Mouse (Mus musculus) left cerebral cortex, postnatal 14 days (tissue): ENCODE data around the gene Grin2c. TPM values are rescaled to one million over a fixed set of nuclear protein-coding genes. Genes with fewer than 3 reads are reported as not detected.

ENCODE experiments used
- DNase-seq, 2 experiments: peaks; one replicate each; pipeline ENCODE4 v3.0.0; 2021 to 2022; ENCODE audit warnings: low spot score in 2 of 2, mixed read lengths in 1 of 2
- intact Hi-C: fragments of 180-260 bp; cut with DNase I; formaldehyde crosslinking; loops from one replicate; pipeline ENCODE4 v1.15.1; 2025
- microRNA-seq, 2 experiments: library from miRNA; unstranded; fragments of <30 nt; microRNA quantifications; one replicate each; pipeline ENCODE4 v1.2.0; 2022
- total RNA-seq, 2 experiments: library from RNA; stranded (reverse); gene quantifications; 2 replicates each; pipeline ENCODE4 v1.2.3; 2021

The Grin2c gene
- total RNA-seq, 2 experiments from 2014 or later, result 39.9 TPM

DNA sequence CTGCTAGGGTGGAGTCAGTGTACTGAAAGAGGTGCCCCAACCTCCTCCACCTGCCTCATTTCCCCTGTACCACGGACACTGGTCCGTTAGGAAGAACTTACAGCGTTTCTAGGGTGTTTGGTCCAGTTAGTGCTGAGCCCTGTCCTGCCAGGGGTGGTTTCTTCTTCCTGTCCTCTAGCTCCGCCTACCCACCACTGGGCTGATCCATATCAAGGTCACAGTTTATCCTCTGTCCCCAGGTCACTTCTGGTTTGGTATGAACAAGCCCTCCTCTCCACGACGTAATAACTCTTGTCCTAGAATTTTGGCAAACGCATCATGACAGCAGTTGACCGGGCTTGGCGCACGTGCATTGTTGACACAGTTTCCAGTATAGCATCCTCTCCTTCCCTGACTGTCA is 47.4 kb downstream of the Grin2c start:
- intact Hi-C loops, result no loop called here
- DNase-seq, result no peak

DNA sequence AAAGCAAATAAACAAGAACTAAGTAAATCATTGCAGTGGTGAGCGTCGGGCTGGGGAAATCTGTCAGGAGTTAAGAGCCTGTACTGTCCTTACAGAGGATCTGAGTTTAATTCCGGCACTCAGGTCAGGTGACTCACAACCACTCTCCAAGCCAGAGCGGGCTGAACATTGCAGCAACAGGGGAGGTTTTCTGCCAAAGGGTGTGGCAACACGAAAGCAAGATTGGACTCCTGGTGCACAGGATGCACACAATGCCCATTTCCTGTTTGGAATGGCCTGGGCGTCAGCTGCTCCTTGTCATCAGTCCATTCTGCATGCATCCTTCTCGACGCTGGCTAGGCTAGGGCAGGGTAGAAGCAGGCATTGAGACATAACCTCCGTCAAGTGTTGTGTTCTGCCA is 47.8 kb downstream of the Grin2c start:
- DNase-seq, result no peak
- intact Hi-C loops, result no loop called here

GRCm38 (mm10) chr11:115217439-115218410 is 49.3 kb downstream of the Grin2c start:
- intact Hi-C loops, result no loop called here
- DNase-seq, result no peak

DNA sequence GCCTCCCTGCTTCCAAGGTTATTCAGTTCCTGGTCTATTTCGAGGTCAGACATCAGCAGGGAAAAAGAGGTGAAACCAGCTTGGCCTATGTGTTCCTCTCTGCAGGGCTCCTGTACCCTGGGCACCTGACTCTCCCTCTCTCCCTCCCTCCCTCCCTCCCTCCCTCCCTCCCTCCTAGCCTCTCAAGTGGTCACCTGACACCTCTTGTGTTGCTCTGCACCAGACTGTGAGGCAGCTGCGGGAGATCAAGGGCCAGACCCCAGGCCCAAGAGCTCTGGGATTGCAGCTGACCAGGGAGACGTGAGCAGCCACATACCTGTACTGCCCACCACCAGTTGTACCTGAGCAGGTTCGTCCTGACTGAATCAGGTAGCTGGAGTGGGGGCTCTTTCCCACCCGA is 51.9 kb downstream of the Grin2c start:
- intact Hi-C loops, result no loop called here

DNA sequence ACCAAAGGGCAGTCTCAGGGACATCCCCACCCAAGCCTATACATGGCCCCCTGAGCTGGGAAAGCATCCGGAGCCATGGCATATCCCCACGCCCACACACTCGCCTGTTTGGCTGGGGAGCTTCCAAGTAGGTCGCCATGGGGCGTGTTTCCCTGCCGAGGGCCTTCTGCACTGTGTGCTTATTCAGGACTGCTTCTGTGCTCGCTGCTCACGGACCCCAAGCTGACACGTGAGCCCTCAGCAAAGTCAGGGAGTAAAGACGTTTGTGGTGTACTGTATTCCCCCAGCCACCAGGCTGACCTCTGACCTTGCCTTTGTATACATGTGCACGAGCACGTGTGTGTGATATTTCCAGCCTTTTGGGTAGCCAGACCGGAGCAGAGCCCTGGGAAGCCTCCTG is 54.9 kb downstream of the Grin2c start:
- intact Hi-C loops, result no loop called here
- no peak for DNase-seq

More for the DNA sequence above, 51.9 kb downstream of the Grin2c start:
- DNase-seq, result no peak

DNA sequence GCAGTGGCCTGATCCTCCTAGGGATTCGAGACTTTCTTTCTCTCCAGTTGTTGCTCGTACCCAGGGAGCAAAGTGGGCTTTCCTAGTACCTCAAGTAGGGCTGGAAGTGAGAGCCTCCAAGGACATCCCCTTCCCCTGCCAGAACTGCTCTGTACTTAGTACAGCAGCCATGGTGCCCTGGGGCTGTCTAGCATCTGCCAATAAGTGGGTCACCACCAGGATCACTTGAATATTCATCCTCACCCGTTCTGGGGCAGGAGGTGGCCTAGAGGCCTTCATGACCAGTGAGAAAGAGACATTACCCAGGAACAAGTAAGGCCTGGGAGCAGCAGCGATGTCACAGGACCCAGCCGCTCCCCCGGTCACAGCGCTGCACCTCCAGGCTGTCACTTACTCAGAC is 57.1 kb downstream of the Grin2c start:
- no peak for DNase-seq
- intact Hi-C loops, result no loop called here

DNA sequence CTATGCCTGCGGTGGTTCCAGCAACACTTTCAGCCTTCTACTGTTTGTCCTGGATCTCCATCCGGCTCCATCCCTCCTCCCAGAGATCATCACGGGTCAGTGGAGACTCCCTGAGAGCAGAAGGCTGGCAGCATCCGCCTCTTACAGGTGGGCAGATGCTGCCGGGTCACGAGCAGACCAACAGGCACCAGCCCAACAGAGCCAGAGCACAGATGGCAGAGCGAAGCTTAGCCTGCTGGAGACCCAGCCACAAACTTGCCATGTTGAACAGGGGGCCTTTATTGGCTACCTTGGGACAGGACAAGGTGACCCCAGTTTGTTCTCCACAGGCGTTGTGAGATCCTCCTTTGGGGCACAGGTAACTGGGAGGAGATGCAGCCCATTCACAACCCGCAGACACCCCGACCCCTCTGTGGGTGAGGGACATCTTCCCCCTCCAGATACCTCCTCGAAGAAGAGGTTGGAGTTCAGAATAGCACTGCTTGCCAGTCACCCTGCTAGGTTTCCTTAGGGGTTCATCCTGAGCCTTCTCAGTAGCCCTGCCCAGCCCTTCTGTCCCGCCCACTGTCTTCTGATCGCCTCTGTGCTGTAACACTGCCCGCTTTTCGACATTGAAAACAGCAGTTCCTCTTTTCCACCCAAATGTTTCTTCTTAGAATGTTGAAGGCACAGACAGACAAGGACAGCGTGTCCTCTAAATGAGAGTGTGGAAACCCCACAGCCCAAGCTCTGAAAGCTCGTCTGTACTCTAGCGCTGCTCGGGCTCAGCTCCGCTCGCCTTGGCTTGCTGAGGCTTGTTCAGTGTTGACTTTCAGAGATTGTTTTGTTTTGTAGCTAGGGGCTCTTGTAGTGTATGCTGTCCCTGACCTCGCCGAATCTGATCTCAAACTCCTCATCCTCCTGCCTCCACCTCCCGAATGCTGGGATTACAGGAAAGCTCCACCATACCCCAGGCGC is 58.0 kb downstream of the Grin2c start:
- no peak for DNase-seq
- intact Hi-C loops, result no loop called here

- intact Hi-C loops, result no loop called here
- DNase-seq, result no peak
Measured at GRCm38 (mm10) chr11:115208126-115208525, 58.9 kb downstream of the Grin2c start.

GRCm38 (mm10) chr11:115202756-115203155 is 64.3 kb downstream of the Grin2c start:
- no peak for DNase-seq
- intact Hi-C loops, result loop anchor here (2.0 to 5.0 kb wide), 2 partner anchors 68 to 150 kb away; no protein-coding TSS in a partner anchor

DNA sequence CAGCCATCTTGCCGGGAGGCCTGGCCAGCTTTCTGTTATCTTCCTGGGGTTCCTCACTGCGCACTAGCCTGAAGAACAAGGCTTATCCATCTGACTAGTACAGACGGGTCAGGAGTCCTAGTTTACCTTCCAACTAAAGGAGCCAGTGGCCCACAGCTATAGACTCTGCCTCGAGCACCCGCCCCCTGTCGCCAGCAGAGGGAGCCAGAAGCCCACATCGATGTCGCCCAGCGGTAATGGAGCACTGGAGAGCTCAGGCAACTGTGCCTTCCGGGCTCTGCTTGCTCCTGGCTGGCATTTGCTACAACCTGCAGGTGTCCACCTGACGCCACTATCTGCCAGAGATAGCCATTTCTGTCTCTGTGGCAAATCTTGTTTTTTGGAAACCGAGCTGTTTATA is 64.7 kb downstream of the Grin2c start:
- intact Hi-C loops, result loop anchor here (2.0 to 5.0 kb wide), 2 partner anchors 68 to 150 kb away; no protein-coding TSS in a partner anchor
- peak; percentile 80 to 88 for DNase-seq

- no peak for DNase-seq
- intact Hi-C loops, result loop anchor here (5.0 kb wide), 1 partner anchor 152 kb away; no protein-coding TSS in a partner anchor
Measured at GRCm38 (mm10) chr11:115200520-115200919, 66.5 kb downstream of the Grin2c start.

Small RNA genes within 50 kb of the gene (microRNA-seq; reads per million reads assigned to microRNA genes)
- gene Gm25837, result 0 reads per million in 2 experiments

Other genes starting within 250 kb of the Grin2c start
- 1 to 10 TPM in 1 of 2 experiments, not detected in 1; 1.3 TPM for gene Cd300ld4, start 240.2 kb downstream of the Grin2c start, total RNA-seq
- not detected for gene Cd300ld5, start 229.5 kb downstream of the Grin2c start, total RNA-seq
- not detected for gene Cd300ld3, start 218.8 kb downstream of the Grin2c start, total RNA-seq
- gene Cd300e, start 205.1 kb downstream of the Grin2c start, total RNA-seq, result not detected
- gene Rab37, start 175.8 kb downstream of the Grin2c start, total RNA-seq, result under 1 TPM; 0.47 to 0.48 TPM
- gene Cd300lf, start 133.3 kb downstream of the Grin2c start, total RNA-seq, result under 1 TPM; 0.59 to 0.62 TPM
- 10 to 100 TPM; 76.2 to 83.0 TPM for gene Slc9a3r1, start 103.9 kb downstream of the Grin2c start, total RNA-seq
- gene Tmem104, start 79.8 kb downstream of the Grin2c start, total RNA-seq, result 10 to 100 TPM; 15.1 to 18.7 TPM
- gene Nat9, start 79.4 kb downstream of the Grin2c start, total RNA-seq, result 10 to 100 TPM; 16.1 to 16.3 TPM
- gene Fdxr, start 9.8 kb upstream of the Grin2c start, total RNA-seq, result 10 to 100 TPM; 19.6 to 20.8 TPM
- 1 to 10 TPM; 7.2 to 7.5 TPM for gene Fads6, start 30.4 kb upstream of the Grin2c start, total RNA-seq
- under 1 TPM in 1 of 2 experiments, not detected in 1; 0.38 TPM for gene Otop2, start 39.9 kb upstream of the Grin2c start, total RNA-seq
- gene Ush1g, start 54.8 kb upstream of the Grin2c start, total RNA-seq, result under 1 TPM; 0.33 to 0.44 TPM
- not detected for gene Otop3, start 67.5 kb upstream of the Grin2c start, total RNA-seq
- gene Hid1, start 100.5 kb upstream of the Grin2c start, total RNA-seq, result 100 to 1,000 TPM in 1 of 2 experiments, 10 to 100 TPM in 1; 98.7 to 101 TPM
- gene Cdr2l, start 114.7 kb upstream of the Grin2c start, total RNA-seq, result 10 to 100 TPM; 15.4 to 17.0 TPM
- 100 to 1,000 TPM; 101 to 112 TPM for gene Mrpl58, start 136.5 kb upstream of the Grin2c start, total RNA-seq
- gene Atp5h, start 152.7 kb upstream of the Grin2c start, total RNA-seq, result 100 to 1,000 TPM; 423 to 448 TPM
- gene Kctd2, start 152.9 kb upstream of the Grin2c start, total RNA-seq, result 10 to 100 TPM; 65.5 to 66.2 TPM
- gene Trim80, start 173.3 kb upstream of the Grin2c start, total RNA-seq, result not detected
- gene Slc16a5, start 195.2 kb upstream of the Grin2c start, total RNA-seq, result under 1 TPM in 1 of 2 experiments, not detected in 1; 0.15 TPM
- gene Armc7, start 208.4 kb upstream of the Grin2c start, total RNA-seq, result 10 to 100 TPM in 1 of 2 experiments, 1 to 10 TPM in 1; 9.7 to 10.1 TPM
- gene Nt5c, start 224.6 kb upstream of the Grin2c start, total RNA-seq, result 10 to 100 TPM; 75.9 TPM
- gene Jpt1, start 247.1 kb upstream of the Grin2c start, total RNA-seq, result 100 to 1,000 TPM; 206 TPM